Mouse (Mus musculus) thymus, postnatal 25 days (tissue): ENCODE measurements around the gene Mlh1.

Source experiments
- DNase-seq: peaks from one replicate; pipeline ENCODE4 v3.0.0; 2022

The Mlh1 gene

GRCm38 (mm10) chr9:111271434-111272160 lies at the start of gene Mlh1, which contains the start of gene Epm2aip1:
TSS of gene Mlh1 (minus strand) at chr9:111271791.
TSS of gene Epm2aip1 (plus strand) at chr9:111271929.
- DNase-seq = peak; percentile 99

GRCm38 (mm10) chr9:111320912-111321311 lies 49.3 kb upstream of the Mlh1 start:
- no peak for DNase-seq

DNA sequence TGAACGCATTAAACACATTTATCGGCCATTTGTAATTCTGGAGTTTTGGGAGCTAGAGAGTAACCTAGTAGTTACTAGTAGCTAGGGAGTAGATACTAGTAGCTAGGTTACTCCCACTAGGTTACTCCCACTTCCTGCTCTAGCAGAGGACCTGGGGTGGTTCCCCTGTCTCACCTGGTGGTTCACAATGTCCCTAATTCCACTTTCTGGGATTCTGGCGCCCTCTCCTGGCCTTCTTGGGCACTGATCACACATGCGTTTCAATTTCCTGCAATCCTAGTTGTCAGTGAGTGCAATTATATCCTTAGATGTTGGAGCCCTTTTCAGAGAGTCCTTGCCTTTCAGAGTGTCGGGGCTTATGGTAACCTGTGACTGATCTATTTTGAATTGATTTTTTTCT lies 42.6 kb upstream of the Mlh1 start:
- DNase-seq = peak; percentile 45

DNA sequence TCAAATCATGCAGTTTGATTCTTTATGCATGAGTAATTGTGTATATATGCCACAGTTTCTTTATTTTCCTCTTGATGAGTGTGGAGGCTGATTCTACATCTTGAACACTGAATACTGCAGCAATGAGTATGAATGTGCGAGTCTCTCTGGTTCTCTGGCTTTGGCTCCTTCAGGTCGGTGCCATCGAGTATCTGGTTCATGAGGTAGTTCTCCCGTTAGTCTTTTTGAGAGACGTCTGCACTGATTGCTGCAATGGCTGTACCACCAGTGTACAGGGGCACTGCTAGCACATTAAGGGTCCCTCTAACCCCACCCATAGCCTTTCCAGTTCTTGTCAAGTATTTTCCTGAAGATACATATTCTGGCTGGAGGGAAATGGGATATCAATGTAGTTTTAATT lies 42.2 kb upstream of the Mlh1 start:
- no peak for DNase-seq

DNA sequence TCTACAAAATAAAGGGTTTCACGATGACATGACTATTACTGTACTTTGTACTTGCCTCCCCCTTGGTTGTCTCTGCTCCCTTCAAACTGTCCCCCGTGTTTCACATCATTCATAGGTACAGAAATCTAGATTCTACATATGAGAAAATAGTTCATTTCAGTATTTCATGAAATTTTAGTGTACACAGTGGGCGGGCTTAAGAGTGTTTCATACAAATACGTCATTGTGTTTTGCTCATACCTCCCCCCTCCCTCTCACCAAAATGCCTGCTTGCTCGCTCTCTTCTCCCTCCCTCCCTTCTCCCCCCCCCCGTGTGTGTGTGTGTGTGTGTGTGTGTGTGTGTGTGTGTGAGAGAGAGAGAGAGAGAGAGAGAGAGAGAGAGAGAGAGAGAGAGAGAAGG lies 41.7 kb upstream of the Mlh1 start:
- no peak for DNase-seq

GRCm38 (mm10) chr9:111312442-111313141 lies 41.0 kb upstream of the Mlh1 start:
- DNase-seq = no peak

GRCm38 (mm10) chr9:111311843-111312441 lies 40.4 kb upstream of the Mlh1 start:
- DNase-seq = peak; percentile 1

DNA sequence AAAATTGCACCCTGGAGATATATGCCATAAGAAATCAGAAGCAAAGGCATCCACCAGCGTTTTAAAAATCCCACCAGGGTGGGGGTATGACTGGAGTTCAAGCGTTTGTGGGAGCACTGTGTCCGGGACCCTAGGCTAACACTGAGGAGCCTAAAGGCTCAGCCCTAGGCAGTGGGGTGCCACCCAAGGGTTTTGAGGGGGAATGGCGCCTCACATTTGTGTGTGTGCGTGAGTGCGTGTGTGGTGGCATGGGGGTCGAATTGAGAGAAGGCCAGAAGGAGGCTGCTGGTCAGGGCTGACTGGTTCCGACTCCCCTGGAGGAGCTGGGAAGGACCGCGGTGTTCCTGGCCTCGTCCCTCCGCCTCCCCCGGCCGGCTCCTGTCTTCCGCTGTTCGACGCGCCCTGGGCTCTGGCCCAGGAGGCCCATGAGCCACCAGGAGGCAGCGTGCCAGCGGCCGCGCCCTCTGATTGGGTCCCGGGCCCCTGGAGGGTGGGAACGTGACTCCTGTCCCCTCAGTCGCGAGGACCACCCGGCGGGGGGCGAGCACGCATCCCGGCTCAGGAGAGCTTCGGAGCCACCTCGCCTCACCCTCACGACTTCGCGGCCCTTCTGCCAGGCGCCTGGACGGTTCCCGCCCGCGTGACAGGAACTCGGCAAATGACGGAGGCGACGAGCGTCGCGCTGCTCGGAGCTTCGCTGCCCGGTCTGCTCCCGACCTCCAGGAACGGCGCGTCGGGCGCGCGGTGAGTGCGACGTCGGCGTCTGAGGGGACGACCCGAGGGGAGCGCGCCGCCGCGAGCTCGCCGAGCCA lies 39.6 kb upstream of the Mlh1 start, which contains the start of gene Trank1:
Gene Trank1, plus strand, starts transcription at position 709 of the 812 bp plus-strand sequence.
- DNase-seq = peak; percentile 2

DNA sequence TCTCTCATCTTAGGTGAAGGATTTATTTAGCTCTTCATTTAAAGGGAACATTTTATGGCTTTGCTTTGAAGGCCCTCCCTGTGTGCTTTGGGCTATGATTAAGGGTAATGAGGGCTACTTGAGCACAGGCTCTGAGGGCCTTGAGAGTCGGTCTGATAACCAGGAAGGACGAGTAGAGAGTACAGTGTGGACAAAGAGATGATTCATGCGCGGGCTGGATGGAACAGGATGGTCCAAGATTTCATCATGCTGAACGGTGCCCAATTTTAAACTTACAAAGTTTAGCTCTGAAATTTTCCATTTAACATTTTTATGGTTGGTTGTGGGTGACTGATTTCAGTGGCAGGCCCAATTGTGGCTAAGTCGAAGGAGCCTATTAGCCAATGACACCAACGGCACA lies 34.6 kb upstream of the Mlh1 start:
- no peak for DNase-seq

GRCm38 (mm10) chr9:111304036-111304435 lies 32.4 kb upstream of the Mlh1 start:
- no peak for DNase-seq

DNA sequence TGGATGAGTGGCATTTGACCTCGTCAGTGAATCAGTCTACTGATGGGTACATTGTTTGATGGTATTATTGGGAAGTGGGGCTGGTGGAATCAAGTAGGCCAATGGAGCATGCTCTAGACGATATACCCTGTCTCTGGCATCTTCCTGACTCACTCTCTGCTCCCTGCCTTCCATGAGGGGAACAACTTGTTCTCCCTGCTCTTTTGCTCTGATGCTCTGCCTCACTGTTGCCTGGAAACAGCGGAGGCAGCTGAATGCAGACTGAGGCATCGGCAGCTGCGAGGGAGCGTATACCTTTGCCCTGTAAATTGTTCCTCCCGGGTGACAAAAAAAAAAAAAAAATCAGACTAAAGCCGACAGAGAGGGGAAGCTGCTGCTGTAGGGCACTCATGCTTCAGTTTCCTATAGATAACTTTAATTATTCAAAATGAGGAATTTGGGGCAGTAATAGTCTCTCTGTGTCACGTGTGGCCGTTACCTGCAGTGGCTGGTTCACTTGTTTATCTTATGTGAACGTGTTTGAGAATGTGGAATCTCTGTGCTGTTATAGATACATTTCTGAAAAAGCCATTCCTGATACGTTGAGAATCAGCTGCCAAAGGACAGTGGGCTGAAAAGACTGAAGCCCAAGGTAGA lies 30.7 kb upstream of the Mlh1 start:
- no peak for DNase-seq

DNA sequence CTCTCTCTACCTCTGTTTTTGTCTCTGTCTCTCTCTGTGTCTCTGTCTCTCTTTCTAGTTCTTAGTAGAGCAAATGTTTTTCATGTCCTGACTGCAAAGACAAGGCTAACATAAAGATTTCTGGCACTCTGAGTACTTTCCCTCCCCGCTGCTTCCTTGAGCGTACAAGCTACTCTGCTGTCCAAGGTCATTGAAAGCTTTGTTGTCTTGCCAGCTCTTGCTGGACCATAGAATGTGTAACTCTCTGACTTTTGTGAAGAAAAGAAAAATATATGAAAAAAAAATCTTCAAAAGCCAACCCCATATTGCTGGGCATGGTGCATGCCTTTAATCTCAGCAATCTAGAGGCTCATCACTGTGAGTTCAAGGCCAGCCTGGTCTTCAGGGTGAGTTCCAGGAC lies 27.0 kb upstream of the Mlh1 start:
- no peak for DNase-seq

GRCm38 (mm10) chr9:111296433-111296832 lies 24.8 kb upstream of the Mlh1 start:
- no peak for DNase-seq

DNA sequence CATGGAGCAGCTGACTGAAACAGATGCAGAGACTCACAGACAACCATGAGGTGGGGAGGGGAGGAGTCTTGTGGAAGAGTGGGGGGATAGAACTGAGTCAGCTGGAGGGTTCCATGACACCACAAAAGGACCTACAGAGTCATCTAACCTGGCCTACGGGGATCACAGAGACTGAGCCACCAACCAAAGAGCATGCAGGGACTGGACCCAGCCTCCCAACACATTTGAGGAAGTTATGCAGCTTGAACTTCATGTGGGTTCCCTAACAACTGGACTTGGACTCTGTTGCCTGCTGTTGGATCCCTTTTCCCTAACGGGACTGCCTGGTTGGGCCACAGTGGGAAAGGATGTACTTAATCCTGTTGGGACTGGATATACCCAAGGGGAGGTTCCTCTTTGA lies 23.7 kb upstream of the Mlh1 start:
- no peak for DNase-seq

GRCm38 (mm10) chr9:111294911-111295310 lies 23.3 kb upstream of the Mlh1 start:
- DNase-seq = no peak

GRCm38 (mm10) chr9:111293234-111293633 lies 21.6 kb upstream of the Mlh1 start:
- DNase-seq = no peak

DNA sequence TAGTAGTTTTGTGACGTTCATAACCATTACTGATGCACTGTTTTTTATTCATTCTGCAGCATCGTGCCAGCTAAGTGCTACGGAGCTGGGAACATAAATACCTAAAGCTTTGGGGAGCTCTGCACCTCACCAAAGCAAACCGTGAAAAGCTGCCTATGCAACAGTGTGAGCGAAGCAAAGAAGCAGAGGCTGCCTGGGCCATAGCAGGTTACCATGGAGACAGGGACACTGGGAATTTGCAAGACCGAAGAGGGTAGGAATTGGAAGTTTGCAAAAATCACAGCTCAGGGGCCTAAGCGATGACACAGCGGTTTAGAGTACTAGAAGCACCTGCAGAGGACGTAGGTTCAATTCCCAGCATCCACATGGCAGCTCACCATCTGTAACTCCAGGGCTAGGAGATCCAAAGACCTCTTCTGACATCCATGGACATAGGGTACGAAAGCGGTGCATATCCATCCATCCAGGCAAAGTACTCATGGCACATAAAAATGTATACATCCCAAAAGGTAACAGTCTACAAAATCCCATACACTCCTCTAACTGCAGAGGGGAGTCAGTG lies 19.0 kb upstream of the Mlh1 start:
- DNase-seq = no peak

DNA sequence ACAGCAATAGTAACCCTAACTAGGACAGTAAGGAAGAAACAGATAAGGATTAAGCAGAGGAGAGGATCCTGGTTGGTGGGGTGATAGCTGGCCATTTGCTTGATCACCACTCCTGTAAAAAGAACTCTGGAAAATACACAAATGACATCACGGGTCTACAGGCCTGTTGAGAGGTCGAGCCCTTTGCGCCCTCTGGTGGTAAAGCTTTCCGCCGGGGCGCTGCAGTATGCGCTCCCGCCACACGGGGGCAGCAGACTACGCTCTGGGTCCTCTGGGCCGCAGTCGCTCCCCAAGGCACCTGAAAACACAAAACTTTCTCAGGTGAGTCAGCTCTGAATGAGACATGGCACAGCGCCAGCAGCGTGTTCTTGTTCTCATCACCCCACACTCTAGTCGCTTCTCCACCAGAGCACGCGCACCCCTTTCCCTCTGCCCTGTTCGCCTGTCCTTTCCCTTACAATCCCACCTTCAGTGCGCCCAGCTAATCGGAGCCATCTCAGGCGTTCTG lies 18.3 kb upstream of the Mlh1 start:
- peak; percentile 92 for DNase-seq

- no peak for DNase-seq
These were observed 17.8 kb upstream of the Mlh1 start for GRCm38 (mm10) chr9:111289294-111289831.

- DNase-seq = no peak
These were observed 16.4 kb upstream of the Mlh1 start for GRCm38 (mm10) chr9:111287956-111288355.

DNA sequence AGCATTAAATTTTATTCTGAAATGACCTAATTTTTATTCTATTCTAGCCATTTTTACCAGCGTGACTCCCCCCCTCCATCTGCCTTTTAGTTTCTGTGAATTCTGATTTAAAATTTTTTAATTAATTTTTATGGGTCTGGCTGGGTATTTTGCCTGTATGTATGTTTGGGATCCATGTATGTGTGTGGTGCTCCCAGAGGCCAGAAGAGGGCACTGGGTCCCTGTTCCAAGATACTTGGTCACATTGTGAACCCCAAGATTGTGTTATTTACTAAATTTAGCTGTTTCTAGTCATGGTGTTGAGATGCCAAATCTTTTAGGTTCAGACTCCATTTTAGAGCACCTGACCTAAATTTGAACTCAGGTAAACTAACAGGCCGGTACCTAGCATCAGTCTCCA lies 14.9 kb upstream of the Mlh1 start:
- no peak for DNase-seq

DNA sequence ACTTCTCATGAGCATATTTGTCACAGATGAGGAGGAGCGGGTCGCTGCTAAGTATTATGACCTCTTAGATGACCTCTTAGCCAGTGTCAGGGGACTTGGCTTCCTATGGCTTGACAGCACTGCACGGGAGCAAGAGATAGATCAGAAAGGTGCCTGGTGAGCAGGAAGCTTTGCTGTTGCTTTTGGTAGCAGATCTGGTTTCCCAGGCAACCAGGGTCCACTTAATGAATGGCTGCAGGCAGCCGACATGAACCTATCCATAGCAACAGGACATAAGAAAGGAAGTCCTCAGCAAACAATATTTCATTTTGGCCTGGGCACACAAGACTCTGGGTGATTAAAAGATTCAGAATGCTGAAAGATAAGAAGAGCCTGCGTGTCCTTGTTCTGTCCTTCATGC lies 14.1 kb upstream of the Mlh1 start:
- no peak for DNase-seq
